Mouse (Mus musculus) liver, embryonic 14 days (tissue): ENCODE measurements around the gene Pbld2. TPM values are rescaled to one million over a fixed set of nuclear protein-coding genes. Genes with fewer than 3 reads are reported as not detected.

Experiments
- polyA plus RNA-seq: library from polyadenylated mRNA; depleted of rRNA; stranded (reverse); fragments of >200 nt; gene quantifications from 2 replicates; pipeline ENCODE4 v1.2.3, GENCODE M21; 2012; rRNA removed

The Pbld2 gene
- 1.8 and 2.4 TPM in 2 replicates for polyA plus RNA-seq

DNA sequence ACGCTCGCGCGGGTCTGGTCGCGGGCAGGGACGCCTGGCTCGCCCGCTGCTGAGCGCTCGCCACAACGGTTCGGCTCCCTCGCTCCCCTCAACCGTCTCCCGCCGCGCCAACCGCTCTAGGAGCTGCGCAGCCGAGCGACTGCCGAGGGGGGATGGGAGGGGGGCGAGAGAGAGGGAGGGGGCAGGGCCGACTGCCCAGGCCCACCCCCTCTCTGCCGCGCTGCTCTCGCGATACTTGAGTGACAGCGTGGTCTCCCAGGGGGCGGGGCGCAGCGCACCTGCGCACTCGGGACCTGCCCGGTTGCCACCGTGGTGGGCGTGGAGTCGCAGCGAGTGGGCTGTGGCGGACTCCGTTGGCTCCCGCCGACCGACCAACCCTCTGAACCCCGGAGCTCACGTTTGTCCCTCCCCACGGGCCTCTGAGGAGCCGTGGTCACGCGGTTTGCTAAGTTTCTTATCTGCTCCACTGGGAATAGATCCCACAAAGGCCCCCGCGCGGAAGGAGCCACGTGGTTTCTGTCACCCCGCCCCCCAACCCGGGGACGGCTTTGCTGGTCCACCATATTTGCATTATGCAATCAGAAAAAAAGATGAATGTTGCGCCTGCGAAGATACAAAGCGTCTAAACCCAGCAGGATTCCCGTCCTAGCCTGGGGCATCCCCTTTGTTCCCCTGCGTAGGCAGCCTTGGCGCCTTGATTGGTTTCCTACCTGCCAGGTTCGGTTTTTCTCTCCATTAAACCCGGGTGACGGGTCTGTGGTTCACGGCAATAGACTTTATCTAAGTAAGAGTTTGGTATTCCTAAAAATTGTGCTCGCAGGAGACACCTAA is at the start of gene Pbld2, which contains the start of gene Hnrnph3:
TSS of gene Pbld2 (plus strand) at position 567 of the 831 bp plus-strand sequence.
TSS of gene Hnrnph3 (minus strand) at position 469 of the 831 bp plus-strand sequence.

DNA sequence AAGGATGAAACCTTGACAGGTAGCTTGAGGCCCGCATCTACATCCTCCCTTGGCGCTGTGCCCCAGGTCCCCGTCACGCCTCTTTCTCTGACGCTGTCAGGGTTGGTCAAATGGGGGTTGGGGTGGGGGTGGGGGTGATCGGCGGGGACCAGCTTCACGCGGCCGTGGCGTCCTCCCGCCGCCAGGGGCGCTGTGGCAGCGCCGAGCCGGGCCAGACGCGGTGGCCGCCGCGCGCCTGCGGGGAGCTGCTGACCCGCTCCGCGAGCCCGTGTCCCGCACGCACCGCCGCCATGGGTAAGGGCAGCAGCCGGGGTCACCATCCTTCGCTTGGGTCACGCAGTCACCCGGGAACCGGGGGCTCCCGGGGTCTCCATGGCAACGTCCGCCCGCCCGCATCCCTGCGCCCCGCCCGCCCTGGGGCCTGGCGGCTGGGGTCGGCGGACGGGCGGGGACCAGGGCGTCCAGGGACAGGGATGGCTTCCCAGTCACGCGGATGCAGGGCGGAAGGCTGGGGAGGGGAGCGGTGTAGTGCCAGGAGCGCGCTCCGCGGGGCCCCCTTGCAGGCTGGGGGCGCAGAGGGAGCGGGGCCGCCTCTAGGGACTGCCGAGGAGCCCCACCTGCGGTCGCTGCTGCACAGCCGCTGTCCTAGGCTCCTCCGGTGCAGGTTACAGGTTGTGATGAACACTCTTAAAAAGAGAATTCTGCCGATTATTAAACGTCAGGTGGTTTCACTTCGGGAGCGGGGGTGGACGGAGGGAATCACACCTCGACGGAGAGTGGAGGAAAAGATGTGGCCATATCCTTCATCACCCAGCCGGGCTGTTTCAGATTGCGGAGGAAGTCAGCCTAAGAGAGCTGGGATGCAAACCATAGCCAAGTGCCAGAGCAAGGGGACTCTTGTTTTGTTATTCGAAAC is 43.8 kb upstream of the Pbld2 start, which contains the start of gene Rufy2:
TSS of gene Rufy2 (plus strand) at position 185 of the 916 bp plus-strand sequence.

DNA sequence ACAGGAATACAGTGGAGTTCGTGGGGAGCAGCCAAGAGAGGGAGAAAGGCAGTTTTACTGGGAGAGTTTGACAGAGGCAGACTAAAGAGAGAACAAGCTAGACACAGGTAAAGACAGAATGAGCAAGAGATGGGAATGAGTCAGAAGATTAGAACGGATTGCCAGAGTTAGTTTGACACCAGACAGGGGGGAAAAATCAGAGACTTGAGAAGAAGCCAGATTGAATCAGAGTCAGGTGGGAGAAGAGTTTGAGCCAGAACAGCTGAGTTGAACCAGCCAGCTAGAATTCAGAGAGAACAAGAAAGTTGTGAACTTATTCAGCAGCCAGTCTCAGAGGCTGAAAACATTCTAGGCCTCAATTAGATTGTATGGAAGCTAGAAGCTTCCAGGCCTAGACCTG is 35.7 kb downstream of the Pbld2 start, which contains the start of gene Pbld1:
TSS of gene Pbld1 (plus strand) at position 301 of the 400 bp plus-strand sequence.

DNA sequence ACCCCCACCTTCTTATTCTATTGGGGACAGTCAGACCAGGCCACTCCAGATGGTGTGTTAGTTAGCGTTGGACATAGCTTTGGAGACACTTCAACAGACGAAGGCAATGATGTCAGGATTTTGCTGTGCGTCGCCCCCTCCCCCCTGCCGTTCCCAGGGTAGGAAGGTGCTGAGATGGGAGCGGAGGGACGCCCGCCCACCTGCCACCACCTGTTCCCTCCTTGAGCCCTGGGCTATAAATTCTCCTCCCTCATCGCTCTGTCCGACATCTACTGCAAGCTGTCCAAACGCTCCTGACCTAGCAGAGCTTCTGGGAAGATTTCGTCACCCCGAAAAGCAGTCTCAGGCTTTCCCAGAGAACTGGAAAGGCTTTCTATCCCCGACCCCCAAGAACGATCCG is 75.4 kb downstream of the Pbld2 start, which contains the start of gene Atoh7:
TSS of gene Atoh7 (plus strand) at position 131 of the 400 bp plus-strand sequence.

Other genes starting within 250 kb of the Pbld2 start
- 29.0 and 29.4 TPM in 2 replicates for gene Ccar1, start 232.0 kb upstream of the Pbld2 start, polyA plus RNA-seq
- gene Tet1, start 115.3 kb upstream of the Pbld2 start, polyA plus RNA-seq = 0.17 and 0.29 TPM in 2 replicates
- 6.6 and 7.2 TPM in 2 replicates for gene Slc25a16, start 103.7 kb upstream of the Pbld2 start, polyA plus RNA-seq
- gene Dna2, start 77.3 kb upstream of the Pbld2 start, polyA plus RNA-seq = 27.4 and 34.5 TPM in 2 replicates
- 1.1 TPM in 2 replicates for gene Rufy2, start 44.1 kb upstream of the Pbld2 start, polyA plus RNA-seq
- gene Hnrnph3, start 98 bp upstream of the Pbld2 start, polyA plus RNA-seq = 27.4 TPM in 2 replicates
- 2.9 and 3.8 TPM in 2 replicates for gene Pbld1, start 35.8 kb downstream of the Pbld2 start, polyA plus RNA-seq
- gene Atoh7, start 75.3 kb downstream of the Pbld2 start, polyA plus RNA-seq = not detected in 2 replicates
- gene Mypn, start 179.6 kb downstream of the Pbld2 start, polyA plus RNA-seq = 0.03 and 0.14 TPM in 2 replicates
- gene Herc4, start 219.5 kb downstream of the Pbld2 start, polyA plus RNA-seq = 21.7 and 23.5 TPM in 2 replicates